Mouse (Mus musculus): ENCODE measurements at regions not wholly inside any gene's neighbourhood (a gene's known extent, or its start where the extent isn't known, plus 50 kb on each side); places are given as distances from the start of the nearest gene placed in this dataset.

- Histone ChIP-seq H3K9ac (ENCODE audit: low read depth, low read length) (no peak overlapping the region), H3K4me3 (ENCODE audit: insufficient read depth, low read depth, low read length) (no peak overlapping the region), H3K27ac (replicated peaks; ENCODE audit: insufficient read depth, low read depth, low read length) (no peak overlapping the region), H3K36me3 (ENCODE audit: control insufficient read depth, insufficient read depth, low read length) (no peaks in the 10 kb centered on the region), H3K4me1 (ENCODE audit: control insufficient read depth, insufficient read depth, low read length) (no peaks in the 10 kb centered on the region), H3K27me3 (ENCODE audit: control insufficient read depth, insufficient read depth, low read length) (no peaks in the 10 kb centered on the region), H3K79me2 (ENCODE audit: control insufficient read depth, insufficient read depth, low read length) (no peaks in the 10 kb centered on the region)
- no peak for TF ChIP-seq POLR2A (IDR thresholded peaks at IDR 0.05; ENCODE audit: extremely low read depth, insufficient read depth, low read length)
- no peak for TF ChIP-seq CTCF (IDR thresholded peaks at IDR 0.05; ENCODE audit: low read depth, low read length)
- no peak for DNase-seq (ENCODE audit: extremely low read depth, low read depth, low spot score)
- WGBS = 91% methylated on average over 5 of the region's 5 CpGs
Measured at GRCm38 (mm10) chr2:117970631-117971030, 141.0 kb upstream of the Thbs1 start.

DNA sequence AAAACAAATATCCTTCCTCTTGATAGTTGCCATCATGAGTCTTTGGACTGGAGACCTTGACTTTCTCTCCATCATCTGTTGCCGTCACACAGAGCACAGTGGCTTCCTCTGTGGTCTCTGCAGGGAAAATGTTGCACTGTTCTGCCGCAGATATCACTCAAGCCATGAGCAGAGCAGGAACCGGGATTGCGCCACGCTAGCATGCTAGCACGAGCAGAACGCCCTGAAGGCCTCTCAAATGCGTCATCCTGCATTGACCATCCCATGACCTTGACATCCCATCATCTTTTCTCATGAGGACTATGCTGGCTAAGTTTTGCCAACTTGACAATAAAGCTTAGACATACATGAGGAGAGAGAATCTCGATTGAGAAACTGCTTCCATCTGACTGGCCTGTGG lies 134.6 kb upstream of the Thbs1 start:
- TF ChIP-seq CTCF (IDR thresholded peaks at IDR 0.05; ENCODE audit: low read depth, low read length) = no peak
- no peak for TF ChIP-seq POLR2A (IDR thresholded peaks at IDR 0.05; ENCODE audit: extremely low read depth, insufficient read depth, low read length)
- no peak overlapping the region for H3K27ac ChIP-seq (replicated peaks; ENCODE audit: insufficient read depth, low read depth, low read length)
- no peaks in the 10 kb centered on the region for H3K4me1 ChIP-seq (ENCODE audit: control insufficient read depth, insufficient read depth, low read length)
- H3K4me3 ChIP-seq (ENCODE audit: insufficient read depth, low read depth, low read length) = no peak overlapping the region
- no peaks in the 10 kb centered on the region for H3K79me2 ChIP-seq (ENCODE audit: control insufficient read depth, insufficient read depth, low read length)
- H3K27me3 ChIP-seq (ENCODE audit: control insufficient read depth, insufficient read depth, low read length) = no peaks in the 10 kb centered on the region
- 87% methylated on average over 9 of the region's 9 CpGs for WGBS
- no peaks in the 10 kb centered on the region for H3K36me3 ChIP-seq (ENCODE audit: control insufficient read depth, insufficient read depth, low read length)
- H3K9ac ChIP-seq (ENCODE audit: low read depth, low read length) = no peak overlapping the region
- no peak for DNase-seq (ENCODE audit: extremely low read depth, low read depth, low spot score)

DNA sequence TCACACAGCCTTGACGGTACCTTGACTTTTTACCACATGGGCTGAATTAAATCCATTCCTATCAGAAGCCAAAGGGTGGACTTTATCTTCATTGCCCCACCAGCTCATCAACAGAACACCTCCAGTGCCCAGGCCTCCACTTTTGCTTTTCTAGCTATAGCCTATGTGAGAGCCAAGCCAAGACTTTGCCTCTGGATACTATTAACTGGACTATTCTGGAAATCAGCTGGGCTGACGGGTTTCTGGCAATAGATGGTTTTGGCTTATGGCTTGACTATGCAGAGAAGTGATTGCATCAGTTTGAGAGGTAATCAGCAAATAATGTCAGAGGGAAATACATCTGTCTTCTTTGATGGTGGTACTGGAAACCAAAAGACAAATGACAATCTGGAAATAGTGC lies 130.8 kb upstream of the Thbs1 start:
- no peaks in the 10 kb centered on the region for H3K4me1 ChIP-seq (ENCODE audit: control insufficient read depth, insufficient read depth, low read length)
- no peaks in the 10 kb centered on the region for H3K79me2 ChIP-seq (ENCODE audit: control insufficient read depth, insufficient read depth, low read length)
- H3K36me3 ChIP-seq (ENCODE audit: control insufficient read depth, insufficient read depth, low read length) = no peaks in the 10 kb centered on the region
- no peak for TF ChIP-seq CTCF (IDR thresholded peaks at IDR 0.05; ENCODE audit: low read depth, low read length)
- TF ChIP-seq POLR2A (IDR thresholded peaks at IDR 0.05; ENCODE audit: extremely low read depth, insufficient read depth, low read length) = no peak
- H3K4me3 ChIP-seq (ENCODE audit: insufficient read depth, low read depth, low read length) = no peak overlapping the region
- H3K27ac ChIP-seq (replicated peaks; ENCODE audit: insufficient read depth, low read depth, low read length) = no peak overlapping the region
- H3K27me3 ChIP-seq (ENCODE audit: control insufficient read depth, insufficient read depth, low read length) = no peaks in the 10 kb centered on the region
- WGBS = 90% methylated on average over 2 of the region's 2 CpGs
- H3K9ac ChIP-seq (ENCODE audit: low read depth, low read length) = no peak overlapping the region
- no peak for DNase-seq (ENCODE audit: extremely low read depth, low read depth, low spot score)

DNA sequence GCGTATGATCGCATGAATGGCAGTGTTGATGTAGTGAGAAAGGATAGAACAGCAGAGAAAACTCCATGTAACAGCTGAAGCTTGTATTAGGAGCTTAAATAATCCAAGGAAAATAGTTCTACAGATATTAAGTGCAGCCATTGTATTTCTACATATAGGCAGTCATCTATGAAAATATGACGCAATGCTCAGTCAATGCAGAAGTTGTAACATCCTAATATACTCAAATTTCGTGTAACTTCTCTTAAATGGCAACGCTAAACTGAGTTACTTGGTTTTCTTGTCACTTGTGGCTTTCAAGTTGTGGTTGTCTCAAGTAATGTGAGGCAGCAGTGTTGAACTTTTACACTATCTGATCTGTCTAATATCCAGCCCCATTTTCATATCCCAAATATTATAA lies 127.1 kb upstream of the Thbs1 start:
- no peak for TF ChIP-seq POLR2A (IDR thresholded peaks at IDR 0.05; ENCODE audit: extremely low read depth, insufficient read depth, low read length)
- TF ChIP-seq CTCF (IDR thresholded peaks at IDR 0.05; ENCODE audit: low read depth, low read length) = no peak
- no peaks in the 10 kb centered on the region for H3K36me3 ChIP-seq (ENCODE audit: control insufficient read depth, insufficient read depth, low read length)
- H3K4me1 ChIP-seq (ENCODE audit: control insufficient read depth, insufficient read depth, low read length) = no peaks in the 10 kb centered on the region
- H3K4me3 ChIP-seq (ENCODE audit: insufficient read depth, low read depth, low read length) = no peak overlapping the region
- no peak for DNase-seq (ENCODE audit: extremely low read depth, low read depth, low spot score)
- WGBS = 83% methylated on average over 5 of the region's 5 CpGs
- no peak overlapping the region for H3K27ac ChIP-seq (replicated peaks; ENCODE audit: insufficient read depth, low read depth, low read length)
- H3K9ac ChIP-seq (ENCODE audit: low read depth, low read length) = no peak overlapping the region
- H3K79me2 ChIP-seq (ENCODE audit: control insufficient read depth, insufficient read depth, low read length) = no peaks in the 10 kb centered on the region
- no peaks in the 10 kb centered on the region for H3K27me3 ChIP-seq (ENCODE audit: control insufficient read depth, insufficient read depth, low read length)

- DNase-seq (ENCODE audit: extremely low read depth, low read depth, low spot score) = no peak
- Histone ChIP-seq H3K4me1 (ENCODE audit: control insufficient read depth, insufficient read depth, low read length) (no peaks in the 10 kb centered on the region), H3K27me3 (ENCODE audit: control insufficient read depth, insufficient read depth, low read length) (no peaks in the 10 kb centered on the region), H3K36me3 (ENCODE audit: control insufficient read depth, insufficient read depth, low read length) (no peaks in the 10 kb centered on the region), H3K27ac (replicated peaks; ENCODE audit: insufficient read depth, low read depth, low read length) (no peak overlapping the region), H3K79me2 (ENCODE audit: control insufficient read depth, insufficient read depth, low read length) (no peaks in the 10 kb centered on the region), H3K9ac (ENCODE audit: low read depth, low read length) (no peak overlapping the region), H3K4me3 (ENCODE audit: insufficient read depth, low read depth, low read length) (no peak overlapping the region)
- 70% methylated on average over 10 of the region's 10 CpGs for WGBS
- TF ChIP-seq POLR2A (IDR thresholded peaks at IDR 0.05; ENCODE audit: extremely low read depth, insufficient read depth, low read length) (no peak), CTCF (IDR thresholded peaks at IDR 0.05; ENCODE audit: low read depth, low read length) (no peak)
Measured at GRCm38 (mm10) chr2:117987426-117988215, 124.1 kb upstream of the Thbs1 start.

GRCm38 (mm10) chr2:117988396-117989173 lies 123.1 kb upstream of the Thbs1 start:
- Histone ChIP-seq H3K4me3 (ENCODE audit: insufficient read depth, low read depth, low read length) (no peak overlapping the region), H3K36me3 (ENCODE audit: control insufficient read depth, insufficient read depth, low read length) (no peaks in the 10 kb centered on the region), H3K9ac (ENCODE audit: low read depth, low read length) (no peak overlapping the region), H3K27ac (replicated peaks; ENCODE audit: insufficient read depth, low read depth, low read length) (no peak overlapping the region), H3K27me3 (ENCODE audit: control insufficient read depth, insufficient read depth, low read length) (no peaks in the 10 kb centered on the region), H3K79me2 (ENCODE audit: control insufficient read depth, insufficient read depth, low read length) (no peaks in the 10 kb centered on the region), H3K4me1 (ENCODE audit: control insufficient read depth, insufficient read depth, low read length) (no peaks in the 10 kb centered on the region)
- no peak for DNase-seq (ENCODE audit: extremely low read depth, low read depth, low spot score)
- WGBS = 64% methylated on average over 11 of the region's 11 CpGs
- TF ChIP-seq CTCF (IDR thresholded peaks at IDR 0.05; ENCODE audit: low read depth, low read length) = no peak
- TF ChIP-seq POLR2A (IDR thresholded peaks at IDR 0.05; ENCODE audit: extremely low read depth, insufficient read depth, low read length) = no peak

Data from liver, adult 2 months (tissue).